15 mouse cellular contexts compared by ENCODE assay signal in genomic region chr9:118976561-118976960, GRCm38 (mm10). TPM values are rescaled to one million over a fixed set of nuclear protein-coding genes. Genes with fewer than 3 reads are reported as not detected.
DNase-seq lines count a peak whose midpoint lies in the region; ATAC-seq and TF ChIP-seq lines count a peak whose summit lies in the region.
"Had no signal": no experiment of that assay in that cellular context is flagged by ENCODE, and none has a peak within 500 bp of the region (broad histone marks: within the 10 kb centered on the region; RNA-seq: fewer than 3 reads in every experiment).

No protein-coding gene starts in this region.

- no peak overlapping the region for H3K4me3 ChIP-seq in heart, embryonic 11.5 days (ENCODE audit: low read depth, low read length)
- H3K4me3 ChIP-seq in left cerebral cortex, adult 2 months = no peak overlapping the region
- H3K4me3 ChIP-seq in embryonic facial prominence, embryonic 14.5 days (ENCODE audit: low read depth, low read length) = no peak overlapping the region
- H3K4me3 ChIP-seq in midbrain, embryonic 15.5 days = no peak overlapping the region
- H3K4me3 ChIP-seq: midbrain, embryonic 13.5 days; neural tube, embryonic 12.5 days had no signal

- no peak overlapping the region for H3K4me2 ChIP-seq in heart, embryonic 11.5 days
- H3K4me2 ChIP-seq in embryonic facial prominence, embryonic 14.5 days (ENCODE audit: low read depth, low read length) = no peak overlapping the region
- H3K4me2 ChIP-seq in midbrain, embryonic 15.5 days = no peak overlapping the region
- H3K4me2 ChIP-seq: hindbrain, embryonic 14.5 days; midbrain, embryonic 13.5 days; neural tube, embryonic 12.5 days had no signal

- no peaks in the 10 kb centered on the region for H3K9me3 ChIP-seq in heart, embryonic 11.5 days (replicated peaks; ENCODE audit: control insufficient read depth, low read length)
- H3K9me3 ChIP-seq in embryonic facial prominence, embryonic 14.5 days (ENCODE audit: control insufficient read depth, low read length) = no peaks in the 10 kb centered on the region
- no peaks in the 10 kb centered on the region for H3K9me3 ChIP-seq in midbrain, embryonic 15.5 days
- H3K9me3 ChIP-seq: neural tube, embryonic 12.5 days had no signal

- H3K4me1 ChIP-seq in heart, embryonic 11.5 days (ENCODE audit: control insufficient read depth, insufficient read depth, low read length) = peaks cover 60% of the 10 kb centered on the region
- H3K4me1 ChIP-seq in embryonic facial prominence, embryonic 14.5 days (ENCODE audit: control insufficient read depth, insufficient read depth, low read length) = peaks cover 44% of the 10 kb centered on the region
- peaks cover 36% of the 10 kb centered on the region for H3K4me1 ChIP-seq in midbrain, embryonic 15.5 days

- DNase-seq in adrenal gland, adult 2 months = peak; percentile 46
- no peak for DNase-seq in adrenal gland, adult 8-10 months
- no peak for DNase-seq in heart, adult 9 months (ENCODE audit: low spot score in 2 of 2)
- DNase-seq in left cerebral cortex, adult 2 months (ENCODE audit: extremely low spot score in 1 of 2, low spot score in 2 of 2) = no peak
- no peak for DNase-seq in left cerebral cortex, adult 8-10 months (ENCODE audit: low spot score in 2 of 2)
- no peak for DNase-seq in embryonic facial prominence, embryonic 14.5 days (ENCODE audit: low spot score)
- DNase-seq: gastrocnemius, postnatal 36 days; kidney, postnatal 4 days had no signal

- WGBS in heart, embryonic 11.5 days (ENCODE audit: insufficient replicate concordance) = 78% methylated on average over 7 of the region's 7 CpGs
- 77% methylated on average over 7 of the region's 7 CpGs for WGBS in embryonic facial prominence, embryonic 14.5 days
- 91% methylated on average over 7 of the region's 7 CpGs for WGBS in midbrain, embryonic 15.5 days

- intact Hi-C loops in left cerebral cortex, adult 2 months (cut with DNase I) = no loop called here

- no peak for TF ChIP-seq CTCF in left cerebral cortex, adult 2 months (IDR thresholded peaks at IDR 0.05)

- no peaks in the 10 kb centered on the region for H3K36me3 ChIP-seq in heart, embryonic 11.5 days (ENCODE audit: control insufficient read depth, insufficient read depth, low read length)
- H3K36me3 ChIP-seq in embryonic facial prominence, embryonic 14.5 days (ENCODE audit: control insufficient read depth, insufficient read depth, low read length) = no peaks in the 10 kb centered on the region
- H3K36me3 ChIP-seq in midbrain, embryonic 15.5 days (replicated peaks) = no peaks in the 10 kb centered on the region
- H3K36me3 ChIP-seq: midbrain, embryonic 13.5 days; neural tube, embryonic 12.5 days had no signal

- peak overlapping the region; percentile 30; the same call in 1 of the 2 replicates for H3K27ac ChIP-seq in heart, embryonic 11.5 days (ENCODE audit: low read depth, low read length)
- H3K27ac ChIP-seq in left cerebral cortex, adult 2 months = peak overlapping the region; percentile 28; the same call in 1 of the 2 replicates
- H3K27ac ChIP-seq in embryonic facial prominence, embryonic 14.5 days (replicated peaks; ENCODE audit: low read depth, low read length) = 0 out of 2 replicates have a peak overlapping the region, but pooled peaks have one; percentile 13
- H3K27ac ChIP-seq in midbrain, embryonic 15.5 days = no peak overlapping the region
- H3K27ac ChIP-seq: hindbrain, embryonic 14.5 days; liver, embryonic 14.5 days; midbrain, embryonic 13.5 days; neural tube, embryonic 12.5 days had no signal

- H3K9ac ChIP-seq in heart, embryonic 11.5 days (ENCODE audit: low read depth, low read length) = no peak overlapping the region
- H3K9ac ChIP-seq in embryonic facial prominence, embryonic 14.5 days (ENCODE audit: low read depth, low read length) = no peak overlapping the region
- no peak overlapping the region for H3K9ac ChIP-seq in midbrain, embryonic 15.5 days
- H3K9ac ChIP-seq: hindbrain, embryonic 14.5 days; liver, embryonic 14.5 days; midbrain, embryonic 13.5 days; neural tube, embryonic 12.5 days had no signal

- ATAC-seq in heart, embryonic 11.5 days (replicated peaks; ENCODE audit: insufficient number of reproducible peaks, low FRiP score, low TSS enrichment) = no peak
- no peak for ATAC-seq in embryonic facial prominence, embryonic 14.5 days (ENCODE audit: low read depth)
- no peak for ATAC-seq in midbrain, embryonic 15.5 days (replicated peaks)
- ATAC-seq: forebrain, embryonic 14.5 days; midbrain, embryonic 13.5 days had no signal

- no peaks in the 10 kb centered on the region for H3K27me3 ChIP-seq in heart, embryonic 11.5 days (ENCODE audit: control insufficient read depth, insufficient read depth, low read length)
- H3K27me3 ChIP-seq in embryonic facial prominence, embryonic 14.5 days (replicated peaks; ENCODE audit: control insufficient read depth, insufficient read depth, low read length) = no peaks in the 10 kb centered on the region
- H3K27me3 ChIP-seq in midbrain, embryonic 15.5 days (replicated peaks) = no peaks in the 10 kb centered on the region
- H3K27me3 ChIP-seq: neural tube, embryonic 12.5 days had no signal

RNA-seq across cellular contexts. Expression of gene Ctdspl, which starts 50.3 kb away (rescaled TPM):
- total RNA-seq in adrenal gland, adult 2 months (2021) = 10 to 100 TPM; 28.0 to 33.1 TPM
- 19.8 and 21.0 TPM in 2 replicates for polyA plus RNA-seq in adrenal gland, adult 2 months (2012; rRNA removed)
- 10 to 100 TPM; 22.0 to 35.1 (median 28.0) TPM for total RNA-seq in adrenal gland, adult 8-10 months (2022)
- polyA plus RNA-seq in heart, embryonic 11.5 days (2014; fragmentation: Nextera tagmentation; extraction: Ambion mirVana) = 8.5 and 10.5 TPM in 2 replicates
- total RNA-seq in left cerebral cortex, adult 2 months (2021) = 10 to 100 TPM; 33.9 to 37.5 TPM
- 10 to 100 TPM; 36.1 to 37.2 (median 36.4) TPM for total RNA-seq in left cerebral cortex, adult 8-10 months (2022)
- polyA plus RNA-seq in embryonic facial prominence, embryonic 14.5 days (2014; fragmentation: Nextera tagmentation; extraction: Ambion mirVana) = 17.7 and 17.8 TPM in 2 replicates
- 7.5 and 8.3 TPM in 2 replicates for polyA plus RNA-seq in midbrain, embryonic 15.5 days (2015; fragmentation: Nextera tagmentation; extraction: Ambion mirVana)
